Mouse (Mus musculus): Measurements from ENCODE around the gene Txnrd1. TPM values are rescaled to one million over a fixed set of nuclear protein-coding genes. Genes with fewer than 3 reads are reported as not detected.

Txnrd1 gene
- total RNA-seq, 2 experiments from 2014 or later: 86.4 to 142 TPM

DNA sequence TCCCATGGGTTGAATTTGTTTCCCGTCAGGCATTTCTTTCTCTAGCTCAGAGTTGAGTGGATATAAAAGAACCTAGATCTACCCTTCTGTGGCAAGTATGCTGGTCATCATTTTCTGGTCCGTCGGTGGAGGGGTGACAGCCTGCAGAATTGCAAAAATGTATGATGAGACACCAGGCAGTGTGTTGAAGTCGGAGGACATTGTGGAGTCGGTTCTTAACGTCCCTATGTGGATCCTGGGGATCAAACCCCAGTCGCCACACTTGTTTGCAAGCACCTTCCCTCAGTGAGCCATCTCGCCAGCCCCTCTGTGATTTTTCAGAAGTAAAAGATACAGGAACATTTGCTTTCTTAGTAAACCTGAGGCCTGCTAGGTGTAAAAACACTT is 27.2 kb downstream of the Txnrd1 start:
- DNase-seq (ENCODE audit: low spot score in 2 of 2): no peak

DNA sequence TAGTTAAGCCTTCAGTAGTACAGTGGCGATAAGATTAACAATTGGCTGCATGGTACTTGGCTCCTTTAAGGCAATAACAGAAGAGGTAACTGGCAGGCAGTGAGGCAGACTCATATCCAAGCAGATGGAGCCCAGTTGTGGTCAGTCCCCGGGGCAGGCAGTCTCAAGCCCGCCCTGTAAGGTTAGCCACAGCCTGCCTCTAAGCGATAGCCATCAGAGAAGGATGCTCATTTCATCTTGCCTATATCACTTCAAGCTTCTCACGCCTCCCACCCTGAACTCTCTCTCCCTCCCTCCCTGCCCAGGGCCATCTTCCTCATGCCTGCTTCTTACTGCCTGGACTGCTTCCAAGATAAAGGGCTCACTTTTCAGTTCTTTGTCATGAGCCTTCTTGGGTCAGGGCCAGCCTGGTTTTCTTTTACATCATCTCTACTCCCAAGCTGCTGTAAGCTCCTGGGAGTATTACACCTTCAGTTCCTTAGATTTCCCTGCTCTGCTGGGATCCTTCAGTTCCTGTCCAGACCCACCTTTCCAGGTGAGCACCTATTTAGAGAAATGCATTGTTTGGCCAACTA is 29.4 kb downstream of the Txnrd1 start:
- peak in 1 of 2 experiments; percentile 21 for DNase-seq (ENCODE audit: low spot score in 2 of 2)

DNA sequence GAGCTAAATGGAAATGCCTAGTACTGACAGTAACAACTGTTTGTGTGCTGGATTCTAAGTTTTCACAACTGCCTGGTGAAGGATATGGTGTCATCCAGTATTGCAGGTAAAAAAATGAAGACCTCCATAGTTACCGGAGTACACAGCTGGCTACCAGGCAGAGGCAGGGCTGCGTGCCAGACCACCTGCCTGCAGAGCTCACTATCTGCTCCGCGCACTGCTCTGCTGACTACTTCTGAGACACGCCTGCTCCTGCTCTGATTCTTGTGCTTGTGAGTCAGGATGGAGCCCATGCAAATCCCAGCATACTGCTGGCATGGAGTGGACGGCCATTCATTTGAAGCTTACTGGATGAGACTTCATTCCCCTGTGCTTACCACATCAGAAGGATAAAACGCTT is 30.1 kb downstream of the Txnrd1 start:
- no peak for DNase-seq (ENCODE audit: low spot score in 2 of 2)

DNA sequence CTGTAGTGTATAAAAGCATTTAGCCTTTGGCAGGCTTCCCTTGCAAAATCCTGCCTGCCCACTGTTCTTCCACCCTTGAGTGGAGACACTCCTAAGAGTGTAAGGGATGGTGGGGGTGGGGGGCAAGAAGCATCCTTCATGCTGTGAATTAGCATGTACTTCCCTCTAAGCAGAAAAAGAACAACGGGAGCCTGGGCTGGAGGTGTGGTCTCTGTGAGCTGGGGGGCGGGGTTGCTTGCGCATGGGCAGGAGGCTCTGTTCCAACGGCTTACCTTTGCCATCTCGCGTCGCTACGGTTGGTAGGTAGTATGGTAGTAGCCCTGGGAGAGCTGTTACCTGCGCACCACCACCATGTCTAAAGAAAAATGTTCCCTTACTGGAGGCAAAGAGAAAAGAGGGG is 32.6 kb downstream of the Txnrd1 start, which contains the start of gene Eid3:
Gene Eid3, plus strand, starts transcription at position 271 of the 400 bp plus-strand sequence.
- no peak for DNase-seq (ENCODE audit: low spot score in 2 of 2)

DNA sequence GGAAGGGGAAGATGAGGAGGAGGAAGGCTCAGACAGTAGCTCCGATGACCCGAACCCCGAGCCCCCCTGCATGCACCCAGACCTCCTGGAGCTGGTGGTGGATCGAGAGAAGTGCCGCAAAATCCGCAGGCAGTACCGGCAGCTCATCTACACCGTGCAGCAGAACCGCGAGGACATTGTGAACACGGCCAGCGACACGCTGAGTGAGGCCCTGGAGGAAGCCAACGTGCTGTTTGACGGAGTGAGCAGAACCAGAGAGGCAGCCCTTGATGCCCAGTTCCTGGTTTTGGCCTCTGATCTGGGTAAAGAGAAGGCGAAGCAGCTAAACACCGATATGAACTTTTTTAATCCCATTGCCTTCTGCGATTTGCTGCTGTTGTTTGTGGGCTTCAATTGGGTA is 33.1 kb downstream of the Txnrd1 start:
- no peak for DNase-seq (ENCODE audit: low spot score in 2 of 2)

DNA sequence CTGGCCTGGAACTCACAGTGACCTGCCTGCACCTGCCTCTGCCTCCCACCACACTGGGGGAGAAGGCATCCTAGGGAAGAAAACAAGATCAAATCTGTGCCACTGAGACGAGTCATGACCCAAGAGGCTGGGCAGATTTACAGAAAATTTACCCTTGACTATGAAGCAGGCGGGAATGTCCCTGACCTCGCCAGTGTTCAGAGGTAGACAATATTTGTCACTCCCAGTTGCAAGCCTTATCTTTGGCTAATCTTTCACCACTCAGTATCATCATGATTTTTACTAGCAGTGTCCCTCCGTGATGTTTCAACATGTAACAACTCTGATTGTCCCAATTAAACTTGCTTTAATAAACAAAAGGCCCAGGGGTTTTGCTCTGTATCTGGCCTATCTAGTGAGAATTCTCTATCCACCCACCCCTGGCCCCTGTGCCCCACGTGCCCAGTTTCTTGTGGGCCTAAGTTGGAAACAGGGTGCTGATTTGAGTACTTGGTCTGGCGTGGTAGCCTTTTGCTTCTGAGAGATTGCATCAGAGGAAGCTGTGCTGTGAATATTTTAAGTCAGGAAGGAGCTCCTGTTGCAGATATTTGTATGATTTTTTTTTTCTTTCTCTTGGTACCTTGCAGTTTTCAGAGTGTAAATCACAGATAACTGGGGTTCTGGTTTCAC is 34.8 kb downstream of the Txnrd1 start:
- DNase-seq (ENCODE audit: low spot score in 2 of 2): peak in 1 of 2 experiments; percentile 27

DNA sequence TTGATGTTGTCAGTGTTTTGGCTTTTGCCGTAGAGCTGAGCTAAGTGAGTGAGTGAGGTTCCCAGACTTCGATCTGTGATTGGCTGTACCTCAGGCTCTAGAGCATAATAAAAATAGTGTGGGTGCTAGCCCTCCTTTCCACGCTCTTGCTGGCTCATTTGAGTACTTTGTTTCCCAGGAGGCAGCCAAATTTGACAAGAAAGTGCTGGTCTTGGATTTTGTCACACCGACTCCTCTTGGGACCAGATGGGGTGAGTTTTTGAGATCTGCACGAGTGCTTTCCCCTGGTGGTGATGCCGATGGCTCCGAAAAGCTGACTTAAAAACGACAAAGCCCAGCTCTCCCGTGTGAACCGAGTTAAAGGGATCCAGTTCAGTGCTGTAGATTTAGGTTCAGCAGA is 41.7 kb downstream of the Txnrd1 start:
- DNase-seq (ENCODE audit: low spot score in 2 of 2): no peak

DNA sequence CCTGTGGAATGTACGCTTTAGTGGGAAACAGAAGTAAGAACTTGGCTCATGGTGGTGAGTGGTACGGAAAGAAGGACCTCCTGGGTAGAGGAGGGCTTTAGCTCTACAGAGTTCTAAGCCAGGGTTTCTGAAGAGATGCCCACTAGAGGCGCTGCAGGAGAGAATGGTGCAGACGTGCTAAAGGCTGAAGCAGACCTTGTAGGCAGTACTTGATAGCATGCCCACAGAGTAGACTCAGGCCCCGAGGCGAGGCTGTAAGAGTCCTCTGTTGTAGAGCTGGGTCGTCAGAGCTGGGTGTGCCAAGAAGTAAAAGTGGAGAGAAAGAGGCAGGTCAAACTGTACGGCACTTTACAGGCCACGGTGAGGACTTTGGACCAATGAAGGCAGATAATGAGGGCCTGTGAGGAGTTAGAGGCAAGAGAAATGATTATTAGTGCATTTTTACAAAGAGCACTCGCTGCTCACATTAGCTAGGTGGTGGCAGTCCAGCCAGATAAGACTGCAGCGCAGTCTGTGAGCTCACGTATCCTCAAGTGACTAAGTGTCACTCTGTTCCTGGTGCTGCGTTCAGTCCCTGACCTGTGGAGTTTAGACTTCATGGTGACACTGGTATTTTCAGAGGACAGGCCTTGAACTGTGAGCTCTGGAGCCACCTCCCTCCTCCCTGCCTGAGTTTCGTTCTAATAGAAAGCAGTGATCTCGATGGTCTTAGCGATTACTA is 42.5 kb downstream of the Txnrd1 start:
- no peak for DNase-seq (ENCODE audit: low spot score in 2 of 2)

DNA sequence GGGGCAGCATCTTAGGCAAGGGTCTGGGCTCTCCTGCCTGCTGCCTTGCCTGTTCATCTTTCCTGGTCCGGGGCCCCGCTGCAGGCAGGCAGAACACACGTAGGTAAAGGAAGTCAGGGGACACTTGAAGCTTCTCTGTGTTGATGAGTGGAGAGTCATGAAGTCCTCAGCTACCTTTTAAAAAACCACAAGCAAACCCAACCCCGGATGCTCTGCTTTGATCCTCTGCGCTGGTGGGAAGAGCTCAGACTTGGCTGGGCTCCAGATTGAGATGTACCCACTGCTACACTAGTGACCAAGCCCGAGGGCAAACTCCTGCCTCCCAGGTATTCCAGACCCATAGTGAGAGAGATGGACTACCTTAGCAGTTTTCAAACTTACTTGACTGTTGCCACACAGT is 53.6 kb downstream of the Txnrd1 start:
- no peak for DNase-seq (ENCODE audit: low spot score in 2 of 2)

DNA sequence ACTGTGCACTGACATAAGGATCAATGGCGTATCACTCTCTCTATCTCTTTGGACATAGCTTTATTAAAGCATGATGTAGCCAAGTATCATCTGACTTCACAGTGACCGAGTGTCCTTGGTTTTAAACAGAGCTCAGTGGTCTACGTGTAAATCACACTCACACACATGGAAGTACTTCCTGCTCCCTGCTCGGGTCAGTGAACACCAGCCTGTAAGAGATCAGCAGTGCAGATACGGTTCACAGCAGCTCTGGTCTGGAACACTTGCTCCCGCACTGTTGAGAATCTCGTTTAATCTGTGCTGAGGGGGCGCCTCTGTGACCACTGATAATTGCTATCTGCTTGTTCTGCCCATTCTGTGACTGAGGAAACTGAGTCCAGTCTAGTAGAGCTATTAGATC is 54.8 kb downstream of the Txnrd1 start:
- no peak for DNase-seq (ENCODE audit: low spot score in 2 of 2)

DNA sequence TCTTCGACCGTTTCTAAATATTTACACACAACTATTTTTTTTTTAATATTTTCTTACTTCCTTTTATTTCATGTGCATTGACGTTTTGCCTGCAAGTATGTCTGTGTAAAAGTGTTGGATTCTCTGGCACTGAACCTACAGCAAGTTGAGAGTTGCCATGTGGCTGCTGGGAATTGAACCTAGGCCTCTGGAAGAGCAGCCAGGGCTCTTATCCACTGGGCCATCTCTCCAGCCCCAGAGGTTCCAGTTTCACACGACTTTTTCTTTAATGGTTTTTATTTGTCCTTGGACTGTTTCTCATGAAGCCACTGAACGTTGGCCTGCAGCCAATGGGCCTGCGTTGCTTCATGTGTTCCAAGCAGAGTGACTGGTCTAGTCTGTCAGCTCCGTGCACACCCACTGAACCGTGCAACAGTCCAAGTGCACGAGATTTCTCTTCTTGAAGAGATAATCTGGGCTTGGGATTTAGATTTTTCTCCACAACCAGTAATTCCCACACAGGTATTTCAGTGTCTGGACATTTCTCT is 55.8 kb downstream of the Txnrd1 start:
- peak; percentile 63 to 70 for DNase-seq (ENCODE audit: low spot score in 2 of 2)

DNA sequence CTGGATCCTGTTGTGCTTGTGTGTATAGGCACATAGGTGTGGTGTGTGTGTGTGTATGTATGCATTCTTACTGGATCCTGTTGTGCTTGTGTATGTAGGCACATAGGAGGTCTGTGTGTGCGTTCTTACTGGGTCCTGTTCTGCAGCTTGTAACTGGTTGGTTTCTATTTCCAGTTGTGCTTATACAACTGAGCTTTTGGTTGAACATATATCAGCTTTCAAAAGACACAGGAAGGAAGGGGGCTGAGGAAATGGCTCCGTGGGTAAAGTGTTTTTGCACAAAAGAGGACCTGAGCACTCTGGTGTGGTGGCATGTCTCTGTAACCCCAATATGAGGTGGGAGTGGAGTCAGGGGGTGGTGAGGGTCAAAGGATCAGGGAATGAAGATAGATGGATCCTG is 57.2 kb downstream of the Txnrd1 start:
- DNase-seq (ENCODE audit: low spot score in 2 of 2): no peak

DNA sequence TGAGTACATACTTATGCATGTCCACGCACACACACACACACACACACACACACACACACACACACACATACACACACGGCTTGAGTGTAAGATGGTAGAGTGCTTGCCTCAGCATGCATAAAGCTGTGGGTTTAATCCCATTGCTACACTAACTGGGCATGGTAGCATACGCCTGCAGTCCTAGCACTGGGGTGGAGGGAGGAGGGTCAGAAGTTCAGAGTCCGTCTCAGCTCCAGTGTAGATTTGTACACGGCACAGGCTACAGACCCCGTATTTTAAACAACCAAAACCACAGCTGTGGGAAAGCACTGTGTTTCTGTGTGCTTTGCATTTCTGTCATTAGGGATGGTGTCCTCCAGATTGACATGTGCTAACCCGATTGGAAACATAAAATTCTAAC is 57.7 kb downstream of the Txnrd1 start:
- DNase-seq (ENCODE audit: low spot score in 2 of 2): no peak

DNA sequence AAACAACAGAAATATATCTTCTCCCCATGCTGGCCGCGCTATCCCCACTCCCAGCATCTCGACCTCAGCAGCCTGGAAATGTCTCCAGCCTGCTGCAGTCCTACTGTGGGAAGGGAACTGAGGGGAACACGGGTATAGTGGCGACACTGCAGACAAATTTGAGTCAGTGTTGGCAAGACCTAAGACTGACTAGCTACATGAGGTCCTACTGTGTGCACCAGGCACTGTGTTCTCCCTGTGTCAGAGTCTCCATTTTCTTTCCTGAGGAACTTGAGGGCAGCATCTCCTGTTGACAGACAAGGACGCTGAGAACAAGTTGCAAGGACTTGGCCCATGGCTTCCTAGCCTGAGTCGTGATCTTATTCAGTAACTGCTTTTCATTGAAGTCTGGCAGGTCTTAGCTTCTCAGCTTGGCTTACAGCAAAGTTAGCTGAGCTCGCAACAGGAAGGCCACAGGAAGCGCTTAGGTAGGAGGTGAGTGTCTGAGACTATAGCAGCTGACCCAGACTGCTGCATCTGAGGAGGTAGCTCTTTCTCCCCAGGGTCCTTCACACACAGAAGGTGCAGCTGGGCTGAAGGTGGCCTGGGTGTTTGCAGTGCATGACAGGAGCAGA is 58.8 kb downstream of the Txnrd1 start:
- DNase-seq (ENCODE audit: low spot score in 2 of 2): no peak

DNA sequence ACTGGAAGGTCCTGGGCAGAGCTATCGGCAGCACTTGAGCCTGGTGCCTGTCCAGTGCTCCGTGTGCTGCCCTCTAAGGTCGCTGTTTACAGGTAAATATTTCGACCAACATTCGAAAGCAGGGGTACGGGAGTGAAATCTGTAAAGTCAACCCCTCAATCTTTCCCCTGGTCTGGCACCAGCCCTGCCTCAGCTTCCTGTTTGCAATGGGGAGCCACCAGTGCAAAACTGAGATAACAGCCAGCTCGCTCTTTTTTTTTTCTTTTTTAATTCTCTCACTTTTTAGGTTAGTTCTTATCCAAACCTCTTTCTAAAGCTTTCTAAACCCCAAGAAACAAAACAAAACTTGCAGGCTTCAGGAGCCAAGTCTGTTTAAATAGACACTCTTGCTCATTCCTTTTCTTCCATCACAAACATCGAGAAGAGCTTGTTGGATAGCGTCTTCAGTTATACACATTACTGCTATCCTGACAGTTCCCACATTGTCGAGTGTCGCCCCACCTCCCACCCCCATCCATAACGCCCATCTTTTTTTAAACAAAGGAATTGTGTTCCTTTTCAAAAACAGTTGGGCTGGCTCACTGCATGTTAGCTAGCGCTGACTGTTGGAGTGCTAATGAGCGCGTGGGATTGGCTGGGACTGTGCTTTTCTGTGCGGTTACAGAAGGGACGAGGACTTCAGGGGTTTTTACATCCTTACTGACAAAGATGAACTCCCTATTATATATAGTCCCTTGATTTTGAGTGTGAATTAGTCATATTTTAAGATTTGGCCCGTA is 60.3 kb downstream of the Txnrd1 start:
- no peak for DNase-seq (ENCODE audit: low spot score in 2 of 2)

DNA sequence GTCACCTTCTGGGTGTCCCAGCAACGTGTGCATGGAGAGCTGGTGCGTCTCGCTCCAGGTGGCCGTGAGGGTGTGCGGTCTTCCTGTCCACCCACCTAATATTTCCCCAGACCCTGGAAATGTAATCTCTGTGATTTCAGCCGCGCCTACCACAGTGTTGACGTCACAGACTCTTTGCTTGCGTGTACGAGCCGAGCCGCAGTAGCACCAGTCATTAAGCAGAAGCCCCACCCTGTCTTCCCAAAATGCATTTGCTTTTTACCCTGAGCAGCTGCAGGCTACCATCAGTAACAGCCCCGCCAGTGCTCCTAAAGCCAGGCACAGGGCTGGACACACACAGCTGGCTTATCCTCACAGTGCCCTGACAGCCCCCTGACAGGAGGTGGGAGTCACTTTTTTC is 64.2 kb downstream of the Txnrd1 start:
- DNase-seq (ENCODE audit: low spot score in 2 of 2): no peak

DNA sequence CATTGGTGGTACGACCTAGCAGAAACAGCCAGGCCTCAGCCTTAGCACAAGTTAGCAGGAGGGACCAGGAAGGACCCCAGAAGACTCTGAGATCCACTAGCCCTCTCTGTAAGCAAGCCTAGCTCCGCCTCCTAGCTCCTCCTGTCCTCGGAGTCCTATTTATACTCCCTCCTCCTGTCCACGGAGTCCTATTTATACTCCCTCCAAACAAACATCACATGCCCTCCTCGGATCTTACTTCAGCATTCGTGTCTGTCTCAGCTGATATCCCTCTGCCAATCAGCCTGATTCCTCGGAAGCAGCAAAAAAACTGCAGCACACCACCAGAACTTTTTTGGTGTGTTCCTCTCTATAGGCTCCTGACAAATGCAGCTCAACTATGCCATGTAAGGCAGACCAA is 65.1 kb downstream of the Txnrd1 start:
- no peak for DNase-seq (ENCODE audit: low spot score in 2 of 2)

DNA sequence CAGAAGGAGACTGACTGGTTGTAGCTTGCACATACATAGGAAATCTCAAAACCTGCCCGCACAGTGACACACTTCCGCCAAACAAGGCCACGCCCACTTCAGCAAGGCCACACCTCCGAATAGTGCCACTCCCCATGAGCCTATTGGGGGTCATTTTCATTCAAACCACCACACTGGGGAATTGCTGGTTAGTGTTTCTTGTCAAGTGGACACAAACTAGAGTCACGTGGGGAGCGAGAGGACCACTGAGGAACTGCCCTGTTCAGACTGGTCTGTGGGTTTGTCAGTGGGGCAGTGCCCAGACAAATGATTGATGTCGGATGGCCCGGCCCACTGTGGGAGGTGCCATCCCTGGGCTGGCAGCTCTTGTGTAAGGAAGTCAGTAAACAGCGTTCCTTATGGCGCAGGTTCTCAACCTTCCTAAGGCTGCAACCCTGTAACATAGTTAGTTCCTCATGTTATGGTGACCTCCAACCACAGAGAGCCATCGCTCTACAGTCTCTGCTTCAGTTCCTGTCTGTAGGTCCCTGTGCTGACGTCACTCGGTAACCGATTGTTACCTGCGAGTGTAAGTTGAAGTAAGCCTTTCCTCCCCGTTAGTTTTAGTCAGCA is 66.2 kb downstream of the Txnrd1 start:
- DNase-seq (ENCODE audit: low spot score in 2 of 2): no peak

DNA sequence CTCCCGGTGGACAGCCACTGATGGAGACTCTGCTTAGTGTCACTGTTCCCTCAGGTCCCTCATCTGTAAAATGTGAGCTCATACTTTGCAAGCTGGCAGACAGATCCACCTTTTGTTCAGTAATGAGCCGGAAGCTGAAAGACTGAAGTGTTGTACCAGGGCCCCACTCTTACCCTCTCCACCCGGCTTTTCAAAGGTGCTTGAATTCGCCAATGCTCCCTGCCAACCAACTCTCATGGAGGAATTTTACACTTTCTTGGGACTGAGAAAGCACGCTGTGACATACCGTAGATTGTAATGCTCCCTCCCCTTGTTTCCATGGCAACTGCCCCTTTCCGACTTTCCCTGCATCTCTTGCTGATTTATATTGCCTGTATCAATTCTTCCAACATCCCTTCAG is 66.8 kb downstream of the Txnrd1 start:
- DNase-seq (ENCODE audit: low spot score in 2 of 2): no peak

DNA sequence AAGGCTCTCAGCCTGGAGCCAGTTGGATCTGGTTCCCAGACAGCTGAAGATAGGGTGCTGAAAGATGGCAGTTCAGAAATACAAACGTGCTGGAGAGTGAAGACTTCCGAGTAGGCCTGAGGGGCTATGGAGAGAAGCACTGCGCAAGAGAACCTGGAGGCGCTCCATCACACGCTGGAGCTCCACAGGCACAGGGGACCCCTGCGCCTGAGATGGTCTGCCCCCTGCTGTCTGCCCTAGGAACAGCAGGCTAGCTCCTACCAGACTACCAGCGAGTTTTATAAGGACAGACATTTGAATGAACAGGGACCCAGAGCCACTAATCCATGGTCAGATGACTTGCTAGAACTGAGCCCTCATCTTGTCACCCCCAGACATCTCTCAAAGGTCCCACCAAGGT is 67.7 kb downstream of the Txnrd1 start:
- peak; percentile 92 for DNase-seq (ENCODE audit: low spot score in 2 of 2)

DNA sequence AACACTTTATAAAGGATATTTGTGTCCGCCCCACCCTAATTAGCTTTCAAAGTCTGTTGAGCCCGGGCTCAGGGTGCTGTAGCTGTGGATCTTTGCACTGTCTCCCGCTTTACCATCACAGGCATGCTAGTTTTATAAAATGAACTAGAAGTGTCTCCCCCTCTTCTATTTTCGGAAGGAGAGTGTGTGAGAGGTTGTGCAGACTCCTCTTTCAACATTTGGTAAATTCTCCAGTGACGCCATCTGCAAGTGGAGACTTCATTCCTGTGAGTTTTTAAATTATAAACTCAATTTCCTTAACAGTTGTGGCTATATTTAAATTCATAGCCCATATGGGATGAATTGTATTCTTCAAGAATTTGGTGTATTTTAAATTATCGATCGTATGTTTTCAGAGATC is 74.8 kb downstream of the Txnrd1 start:
- no peak for DNase-seq (ENCODE audit: low spot score in 2 of 2)
